Mouse (Mus musculus) neural tube, embryonic 12.5 days (tissue): ENCODE data around the gene Sh3pxd2a. TPM values are rescaled to one million over a fixed set of nuclear protein-coding genes. Genes with fewer than 3 reads are reported as not detected.

ENCODE experiments used
- ATAC-seq: fragments of 200-750 bp; cut with Nextera tagmentation; 2 replicates; pipeline ENCODE4 v1.8.0; 2017; ENCODE audit warnings: low read depth, mild to moderate bottlenecking, moderate TSS enrichment, moderate library complexity; ENCODE audit not compliant: low FRiP score
- H3K27ac ChIP-seq: fragments of 300-500 bp; sonication (generic); 2 replicates; pipeline ENCODE4 v1.5.1; 2016
- H3K27me3 ChIP-seq: fragments of 300-500 bp; sonication (generic); replicated peaks from 2 replicates; pipeline ENCODE4 v1.6.1; 2016; ENCODE audit warnings: mild to moderate bottlenecking
- H3K36me3 ChIP-seq: fragments of 300-500 bp; sonication (generic); 2 replicates; pipeline ENCODE4 v1.6.1; 2016; ENCODE audit warnings: mild to moderate bottlenecking
- H3K4me1 ChIP-seq: fragments of 300-500 bp; sonication (generic); 2 replicates; pipeline ENCODE4 v1.6.1; 2016
- H3K4me2 ChIP-seq: fragments of 300-500 bp; sonication (generic); replicated peaks from 2 replicates; pipeline ENCODE4 v1.6.1; 2016; ENCODE audit warnings: mild to moderate bottlenecking
- H3K4me3 ChIP-seq: fragments of 300-500 bp; sonication (generic); 2 replicates; pipeline ENCODE4 v1.5.1; 2016
- H3K9ac ChIP-seq: fragments of 300-500 bp; sonication (generic); 2 replicates; pipeline ENCODE4 v1.6.1; 2016; ENCODE audit warnings: mild to moderate bottlenecking
- H3K9me3 ChIP-seq: fragments of 300-500 bp; sonication (generic); 2 replicates; pipeline ENCODE4 v1.6.1; 2016; ENCODE audit warnings: mild to moderate bottlenecking
- WGBS: fragments of 180-500 bp; shearing (Covaris S2); methylation state at CpG from one replicate; pipeline ENCODE4 v1.1.7; 2016; 5-methylcytosine and 5-hydroxymethylcytosine counted together
- polyA plus RNA-seq: library from polyadenylated mRNA; unstranded; fragments of >200 nt; fragmentation: Nextera tagmentation; extraction: Ambion mirVana; gene quantifications from 2 replicates; pipeline ENCODE4 v1.2.1, GENCODE M21; 2016

Gene Sh3pxd2a
- polyA plus RNA-seq, 1 experiment from 2014 or later: 4.6 TPM

DNA sequence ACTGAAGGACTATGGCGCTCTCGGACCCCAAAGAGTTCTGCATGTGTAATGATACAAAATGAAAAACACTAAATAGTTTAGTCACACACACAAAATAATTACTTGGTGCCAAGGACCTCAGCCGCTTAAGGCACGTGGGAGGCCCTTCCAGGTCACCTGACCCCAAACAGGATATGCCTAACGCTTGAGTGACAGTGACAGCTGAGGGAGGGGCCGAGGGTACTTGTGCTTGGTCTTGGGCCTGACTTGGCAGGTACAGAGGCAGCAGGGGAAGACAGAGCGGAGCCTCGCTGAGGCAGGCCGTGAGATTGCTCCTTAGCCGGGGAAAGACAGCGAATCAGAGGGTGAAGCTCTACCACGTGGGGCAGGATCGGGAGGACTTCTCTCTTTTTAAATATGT, 73.3 kb downstream of the Sh3pxd2a start:
- peaks cover 5% of the 10 kb centered on the region; the same call in 1 of the 2 replicates for H3K4me1 ChIP-seq
- no peaks in the 10 kb centered on the region for H3K27me3 ChIP-seq
- H3K4me2 ChIP-seq: no peak overlapping the region
- no peaks in the 10 kb centered on the region for H3K9me3 ChIP-seq
- H3K4me3 ChIP-seq: no peak overlapping the region
- no peak overlapping the region for H3K9ac ChIP-seq
- ATAC-seq: no peak
- 81% methylated on average over 13 of the region's 13 CpGs for WGBS
- H3K27ac ChIP-seq: no peak overlapping the region
- no peaks in the 10 kb centered on the region; the same call in 1 of the 2 replicates for H3K36me3 ChIP-seq

DNA sequence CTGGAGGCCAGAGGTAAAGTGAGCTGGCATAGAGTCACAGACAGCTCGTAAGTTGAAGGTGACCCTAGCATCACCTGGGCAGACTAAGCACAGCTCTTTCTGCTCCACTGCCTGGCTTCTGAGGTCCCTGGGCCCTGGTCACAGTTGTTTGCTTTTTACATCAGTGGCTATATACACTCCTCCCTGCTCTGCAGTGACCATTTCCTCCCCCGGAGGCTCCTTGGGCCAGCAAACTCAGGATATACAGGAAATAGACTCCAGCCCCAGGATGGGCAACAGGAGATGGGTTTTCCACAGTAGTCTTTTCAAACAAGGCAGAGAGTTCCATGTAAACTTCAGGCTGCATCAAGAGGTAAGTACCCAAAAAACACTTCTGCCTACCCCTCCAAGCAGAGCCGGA, 76.3 kb downstream of the Sh3pxd2a start:
- no peak overlapping the region for H3K4me3 ChIP-seq
- H3K36me3 ChIP-seq: no peaks in the 10 kb centered on the region
- H3K27me3 ChIP-seq: no peaks in the 10 kb centered on the region
- ATAC-seq: no peak
- H3K27ac ChIP-seq: no peak overlapping the region
- no peaks in the 10 kb centered on the region for H3K9me3 ChIP-seq
- peaks cover 5% of the 10 kb centered on the region; the same call in 1 of the 2 replicates for H3K4me1 ChIP-seq
- 75% methylated on average over 3 of the region's 3 CpGs for WGBS
- no peak overlapping the region for H3K4me2 ChIP-seq
- H3K9ac ChIP-seq: no peak overlapping the region

DNA sequence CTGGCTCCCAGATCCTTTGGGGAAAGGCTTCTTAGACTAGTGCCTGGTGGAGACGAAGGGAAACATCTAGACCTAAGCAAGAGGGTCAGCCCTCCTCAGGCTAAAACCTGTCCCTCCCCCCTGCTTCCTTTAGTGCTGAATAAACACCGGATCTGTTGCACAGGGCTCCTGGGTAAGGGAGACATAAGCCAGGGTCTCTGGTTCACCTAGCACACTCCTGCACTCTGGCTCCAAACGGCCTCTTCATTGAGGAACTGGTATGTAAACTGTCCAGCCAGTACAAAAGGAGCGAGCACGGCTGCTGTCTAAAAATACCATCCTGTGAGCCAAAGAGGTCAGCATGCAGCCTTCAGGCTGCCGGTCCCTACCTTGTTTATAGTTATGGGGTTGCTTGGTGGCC, 76.8 kb downstream of the Sh3pxd2a start:
- no peaks in the 10 kb centered on the region for H3K27me3 ChIP-seq
- no peak overlapping the region for H3K9ac ChIP-seq
- no peaks in the 10 kb centered on the region for H3K9me3 ChIP-seq
- WGBS: 49% methylated on average over 6 of the region's 6 CpGs
- H3K4me3 ChIP-seq: no peak overlapping the region
- H3K36me3 ChIP-seq: no peaks in the 10 kb centered on the region
- peaks cover 5% of the 10 kb centered on the region; the same call in 1 of the 2 replicates for H3K4me1 ChIP-seq
- no peak overlapping the region for H3K27ac ChIP-seq
- H3K4me2 ChIP-seq: no peak overlapping the region
- ATAC-seq: no peak

DNA sequence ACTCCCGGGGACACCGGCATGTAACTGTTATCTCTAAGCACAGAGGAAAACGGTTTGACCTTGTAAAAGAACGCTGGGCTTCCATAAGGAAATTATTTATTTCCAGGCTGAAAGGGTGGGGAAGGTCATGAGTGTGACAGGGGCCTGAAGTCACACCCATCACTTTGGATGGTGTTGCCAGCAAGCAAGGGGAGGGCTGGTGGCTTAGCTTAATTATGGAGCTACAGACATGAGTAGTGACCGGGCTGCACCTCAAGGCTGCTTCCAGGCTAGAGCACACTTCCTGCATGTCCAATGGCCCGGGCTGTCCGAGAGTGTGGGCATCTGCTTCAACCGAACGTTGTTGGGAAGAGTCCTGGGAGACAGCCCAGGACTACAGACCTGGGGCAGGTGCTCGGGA, 78.2 kb downstream of the Sh3pxd2a start:
- no peaks in the 10 kb centered on the region for H3K27me3 ChIP-seq
- 0 out of 2 replicates have a peak overlapping the region, but pooled peaks have one; percentile 26 for H3K9ac ChIP-seq
- H3K36me3 ChIP-seq: no peaks in the 10 kb centered on the region
- no peak overlapping the region for H3K27ac ChIP-seq
- H3K9me3 ChIP-seq: no peaks in the 10 kb centered on the region
- H3K4me2 ChIP-seq: no peak overlapping the region
- H3K4me3 ChIP-seq: no peak overlapping the region
- ATAC-seq: no peak
- peaks cover 5% of the 10 kb centered on the region; the same call in 1 of the 2 replicates for H3K4me1 ChIP-seq
- WGBS: 90% methylated on average over 10 of the region's 10 CpGs

DNA sequence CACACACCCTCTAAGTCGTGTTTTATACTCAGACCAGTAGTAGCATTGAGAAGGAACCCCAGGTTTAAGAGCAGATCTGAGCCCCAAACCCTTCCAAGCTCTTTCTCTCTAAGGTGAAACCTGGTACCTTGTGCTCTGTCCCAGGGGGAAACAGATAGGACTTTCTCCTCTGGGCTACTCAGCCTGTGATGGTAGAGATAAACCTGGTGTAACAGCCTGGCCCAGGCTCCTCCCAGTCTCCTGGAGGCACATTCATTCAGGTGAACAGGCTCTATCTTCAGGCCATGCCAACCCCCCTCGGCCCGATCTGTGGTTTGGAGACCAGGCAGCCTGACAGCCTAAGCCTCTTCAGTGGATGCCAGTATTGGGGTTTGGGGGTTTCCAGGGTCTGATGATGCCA, 79.6 kb downstream of the Sh3pxd2a start:
- no peak for ATAC-seq
- H3K4me1 ChIP-seq: peaks cover 5% of the 10 kb centered on the region; the same call in 1 of the 2 replicates
- no peaks in the 10 kb centered on the region for H3K9me3 ChIP-seq
- H3K36me3 ChIP-seq: no peaks in the 10 kb centered on the region
- H3K4me2 ChIP-seq: no peak overlapping the region
- 96% methylated on average over 3 of the region's 3 CpGs for WGBS
- H3K27ac ChIP-seq: no peak overlapping the region
- no peak overlapping the region for H3K4me3 ChIP-seq
- no peak overlapping the region for H3K9ac ChIP-seq
- H3K27me3 ChIP-seq: no peaks in the 10 kb centered on the region

DNA sequence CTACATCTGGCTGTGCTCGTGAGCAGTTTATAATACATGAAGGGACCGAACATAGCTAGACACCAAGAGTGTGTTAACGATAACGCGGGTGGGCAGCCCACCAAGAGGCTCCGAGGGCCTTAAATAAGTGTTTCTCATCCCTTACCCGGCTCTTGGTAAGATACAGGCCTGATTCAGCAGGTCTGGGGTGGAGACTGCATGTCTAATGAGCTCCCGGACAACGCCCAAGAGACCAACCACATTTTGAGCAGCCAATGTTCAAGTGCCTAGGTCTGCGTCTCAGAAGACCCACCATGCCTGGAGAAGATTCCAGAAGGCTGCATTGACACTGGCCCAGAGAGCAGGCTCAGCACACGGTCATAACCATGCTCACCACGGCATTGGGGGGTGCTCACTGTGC, 80.2 kb downstream of the Sh3pxd2a start:
- H3K36me3 ChIP-seq: no peaks in the 10 kb centered on the region
- no peaks in the 10 kb centered on the region for H3K9me3 ChIP-seq
- no peak overlapping the region for H3K4me2 ChIP-seq
- no peak overlapping the region for H3K9ac ChIP-seq
- WGBS: 91% methylated on average over 12 of the region's 12 CpGs
- no peak for ATAC-seq
- H3K4me1 ChIP-seq: peaks cover 7% of the 10 kb centered on the region; the same call in 1 of the 2 replicates
- no peak overlapping the region for H3K4me3 ChIP-seq
- no peaks in the 10 kb centered on the region for H3K27me3 ChIP-seq
- H3K27ac ChIP-seq: no peak overlapping the region

DNA sequence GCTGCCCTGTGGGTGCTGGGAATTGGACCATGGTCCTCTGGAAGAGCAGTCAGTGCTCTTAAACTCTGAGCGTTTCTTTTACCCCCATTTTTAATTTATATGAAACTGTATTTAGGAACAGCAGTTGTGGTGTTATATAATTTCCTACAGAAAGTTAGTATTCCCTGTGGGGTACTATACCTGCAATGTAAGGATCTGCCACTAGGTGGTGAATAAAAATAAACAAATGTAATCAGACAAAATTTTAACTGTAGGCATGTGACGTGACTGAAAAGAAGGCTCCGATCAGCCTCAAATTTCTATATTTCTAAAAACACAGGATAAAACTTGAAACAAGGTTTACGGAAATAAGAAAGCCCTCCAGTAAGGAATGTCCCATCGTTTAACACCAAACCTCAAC, 81.9 kb downstream of the Sh3pxd2a start:
- no peak overlapping the region for H3K4me3 ChIP-seq
- no peak overlapping the region for H3K9ac ChIP-seq
- no peaks in the 10 kb centered on the region for H3K36me3 ChIP-seq
- H3K27me3 ChIP-seq: no peaks in the 10 kb centered on the region
- no peaks in the 10 kb centered on the region for H3K9me3 ChIP-seq
- WGBS: 90% methylated on average over 5 of the region's 5 CpGs
- no peak overlapping the region for H3K4me2 ChIP-seq
- ATAC-seq: no peak
- H3K27ac ChIP-seq: no peak overlapping the region
- H3K4me1 ChIP-seq: 0 out of 2 replicates have a peak, but pooled peaks cover 5% of the 10 kb centered on the region

DNA sequence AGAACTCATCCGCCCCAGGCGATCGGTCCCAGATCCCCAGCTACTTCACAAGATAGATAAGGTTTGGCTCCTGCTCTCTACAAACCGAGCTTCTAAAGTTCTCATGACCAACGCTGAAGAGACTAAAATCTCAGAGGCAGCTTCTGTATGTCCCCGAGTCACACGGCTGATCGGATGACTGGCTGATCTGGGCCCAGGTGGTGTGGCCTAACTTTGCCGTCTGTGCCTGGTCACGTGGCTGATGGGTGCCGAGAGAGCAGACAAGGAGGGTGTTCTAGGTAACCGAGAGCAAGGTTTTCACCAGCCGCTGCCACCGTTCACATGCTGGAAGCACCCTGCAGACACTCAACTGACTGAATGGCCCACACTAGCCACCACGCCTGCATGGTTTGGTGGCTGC, 83.2 kb downstream of the Sh3pxd2a start:
- H3K9me3 ChIP-seq: no peaks in the 10 kb centered on the region
- no peak for ATAC-seq
- no peak overlapping the region for H3K27ac ChIP-seq
- no peak overlapping the region for H3K4me2 ChIP-seq
- no peaks in the 10 kb centered on the region for H3K27me3 ChIP-seq
- no peaks in the 10 kb centered on the region for H3K36me3 ChIP-seq
- no peak overlapping the region for H3K4me3 ChIP-seq
- peaks cover 5% of the 10 kb centered on the region; the same call in 1 of the 2 replicates for H3K4me1 ChIP-seq
- no peak overlapping the region for H3K9ac ChIP-seq
- WGBS: 85% methylated on average over 15 of the region's 15 CpGs

DNA sequence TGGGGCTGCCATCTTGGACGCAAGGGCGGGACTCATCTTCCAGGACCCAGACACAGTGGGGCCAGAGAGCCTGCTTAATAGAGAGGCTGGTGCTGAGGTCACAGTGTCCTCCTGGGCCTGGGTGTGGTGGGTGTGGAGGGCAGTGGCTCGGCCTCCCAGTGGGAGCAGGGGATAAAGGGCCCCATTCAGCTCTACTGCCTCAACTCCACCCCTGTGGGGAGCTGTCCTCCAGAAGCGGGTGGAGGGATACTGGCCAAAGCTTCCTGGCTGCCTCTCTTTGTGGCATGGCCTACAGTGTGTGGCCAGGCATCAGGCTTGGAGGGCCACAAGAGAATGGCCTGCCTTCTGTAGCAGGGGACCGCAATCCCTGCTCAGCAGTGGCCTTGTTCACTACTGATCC, 85.1 kb downstream of the Sh3pxd2a start:
- H3K9ac ChIP-seq: no peak overlapping the region
- no peak for ATAC-seq
- no peak overlapping the region for H3K27ac ChIP-seq
- H3K4me1 ChIP-seq: peaks cover 5% of the 10 kb centered on the region; the same call in 1 of the 2 replicates
- no peaks in the 10 kb centered on the region for H3K9me3 ChIP-seq
- H3K36me3 ChIP-seq: no peaks in the 10 kb centered on the region
- no peaks in the 10 kb centered on the region for H3K27me3 ChIP-seq
- no peak overlapping the region for H3K4me2 ChIP-seq
- 68% methylated on average over 5 of the region's 5 CpGs for WGBS
- H3K4me3 ChIP-seq: no peak overlapping the region

DNA sequence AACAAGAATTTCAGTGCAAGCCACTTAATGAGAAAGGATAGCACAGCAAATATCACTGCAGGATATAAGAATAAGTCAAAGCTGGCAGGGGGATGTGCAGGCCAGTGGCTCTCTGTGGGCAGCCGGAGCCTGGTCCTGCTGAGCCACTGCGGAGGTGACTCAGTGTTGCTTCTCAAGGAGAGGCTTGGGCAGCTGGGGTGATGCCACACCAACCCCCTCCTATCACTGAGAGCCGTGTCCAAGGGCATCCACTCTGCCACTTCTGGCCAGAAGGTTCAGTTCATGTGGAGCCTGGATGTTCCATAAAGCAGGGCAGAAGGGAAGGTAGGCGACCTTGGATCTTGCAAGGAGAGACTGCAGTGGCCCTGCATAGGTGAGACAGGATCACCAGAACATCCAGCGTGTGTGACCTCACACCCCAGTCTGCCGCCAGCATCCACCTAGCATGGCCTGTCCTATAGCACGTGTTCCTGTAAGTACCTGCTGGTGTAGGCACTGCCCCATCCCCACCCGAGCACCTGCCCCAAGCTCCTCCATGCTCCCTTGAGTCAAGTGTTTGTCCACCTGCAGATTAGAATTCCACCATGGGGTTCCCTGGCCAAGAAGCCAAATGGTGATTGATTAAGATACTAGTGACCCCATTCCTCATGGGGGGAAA, 89.2 kb downstream of the Sh3pxd2a start:
- Histone ChIP-seq H3K9me3 (no peaks in the 10 kb centered on the region), H3K4me1 (peaks cover 5% of the 10 kb centered on the region; the same call in 1 of the 2 replicates), H3K27me3 (no peaks in the 10 kb centered on the region), H3K27ac (no peak overlapping the region), H3K9ac (no peak overlapping the region), H3K4me3 (no peak overlapping the region), H3K36me3 (no peaks in the 10 kb centered on the region), H3K4me2 (no peak overlapping the region)
- ATAC-seq: no peak
- 90% methylated on average over 8 of the region's 8 CpGs for WGBS

DNA sequence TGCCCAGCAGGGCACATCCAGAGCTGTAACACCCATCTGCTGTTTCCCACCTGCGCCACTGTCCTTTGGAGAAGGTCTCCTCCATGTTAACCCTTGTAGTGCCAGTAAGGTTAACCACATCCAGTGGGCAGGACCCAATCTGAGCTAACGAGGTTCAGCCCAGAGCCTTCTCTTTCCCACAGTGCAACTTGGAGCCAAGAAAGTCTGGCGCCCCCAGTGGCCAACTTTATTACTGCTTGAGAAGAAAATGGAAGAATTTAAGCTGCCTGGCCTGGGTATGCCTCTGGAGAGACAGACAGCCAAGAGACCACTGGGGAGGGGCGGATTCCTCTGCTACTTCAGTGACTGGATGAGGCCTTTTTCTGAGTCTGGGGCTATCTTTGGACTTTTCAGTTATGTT, 89.8 kb downstream of the Sh3pxd2a start:
- H3K27me3 ChIP-seq: no peaks in the 10 kb centered on the region
- no peak overlapping the region for H3K27ac ChIP-seq
- no peak overlapping the region for H3K9ac ChIP-seq
- 45% methylated on average over 4 of the region's 4 CpGs for WGBS
- peaks cover 10% of the 10 kb centered on the region for H3K4me1 ChIP-seq
- no peak overlapping the region for H3K4me2 ChIP-seq
- H3K36me3 ChIP-seq: no peaks in the 10 kb centered on the region
- no peak overlapping the region for H3K4me3 ChIP-seq
- no peaks in the 10 kb centered on the region for H3K9me3 ChIP-seq
- ATAC-seq: peak; percentile 33; the same call in 1 of the 2 replicates

DNA sequence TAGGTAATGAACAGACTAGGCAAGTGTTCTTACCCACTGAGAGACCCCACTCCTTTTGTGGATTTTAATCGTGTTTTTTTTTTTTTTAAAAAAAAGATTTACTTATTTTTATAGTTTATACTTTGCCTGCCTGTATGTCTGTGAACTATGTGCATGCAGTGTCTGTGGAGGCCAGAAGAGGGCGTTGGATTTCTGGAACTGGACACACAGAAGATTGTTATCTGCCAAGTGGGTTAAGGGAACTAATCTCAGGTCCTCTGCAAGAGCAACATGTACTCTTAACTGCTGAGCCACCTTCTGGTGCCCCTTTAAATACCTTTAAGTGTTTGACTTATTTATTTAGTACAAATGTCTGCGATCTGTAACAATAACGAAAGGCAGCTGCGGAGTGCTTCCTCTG, 92.2 kb downstream of the Sh3pxd2a start:
- no peak overlapping the region for H3K4me2 ChIP-seq
- no peak for ATAC-seq
- H3K9ac ChIP-seq: no peak overlapping the region
- no peaks in the 10 kb centered on the region for H3K27me3 ChIP-seq
- no peaks in the 10 kb centered on the region for H3K36me3 ChIP-seq
- 74% methylated on average over 5 of the region's 5 CpGs for WGBS
- no peak overlapping the region for H3K27ac ChIP-seq
- no peaks in the 10 kb centered on the region for H3K9me3 ChIP-seq
- no peak overlapping the region for H3K4me3 ChIP-seq
- H3K4me1 ChIP-seq: peaks cover 6% of the 10 kb centered on the region

DNA sequence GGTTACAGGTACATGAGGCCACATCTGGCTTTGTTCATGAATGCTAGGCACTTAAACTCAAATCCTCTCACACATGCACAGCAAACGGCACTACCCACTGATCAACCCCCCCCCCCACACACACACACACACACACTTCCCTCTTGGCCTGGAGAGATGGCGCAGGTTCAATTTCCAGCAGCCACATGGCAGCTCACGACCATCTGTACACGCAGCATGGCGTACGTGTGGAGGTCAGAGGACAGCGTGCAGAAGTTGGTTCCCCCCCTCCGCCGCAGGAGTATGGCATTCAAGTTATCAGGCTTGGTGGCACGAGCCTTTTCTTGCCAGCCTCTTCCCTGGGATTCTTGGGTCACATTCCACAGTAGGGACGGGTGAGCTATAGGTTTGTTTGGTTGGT, 92.7 kb downstream of the Sh3pxd2a start:
- no peak for ATAC-seq
- no peaks in the 10 kb centered on the region for H3K27me3 ChIP-seq
- WGBS: 92% methylated on average over 11 of the region's 11 CpGs

More for the DNA sequence above, 92.7 kb downstream of the Sh3pxd2a start:
- peaks cover 6% of the 10 kb centered on the region for H3K4me1 ChIP-seq
- no peaks in the 10 kb centered on the region for H3K9me3 ChIP-seq
- no peak overlapping the region for H3K4me3 ChIP-seq
- H3K9ac ChIP-seq: no peak overlapping the region
- H3K4me2 ChIP-seq: no peak overlapping the region
- H3K27ac ChIP-seq: no peak overlapping the region
- H3K36me3 ChIP-seq: no peaks in the 10 kb centered on the region
